Mouse (Mus musculus): ENCODE results near the gene Spns2. TPM values are rescaled to one million over a fixed set of nuclear protein-coding genes. Genes with fewer than 3 reads are reported as not detected.
A peak's percentile ranks its signal among the peaks of the same experiment; 100 is the strongest.
"Not testable (repeated sequence)": the region's sequence is repeated elsewhere in the genome, so short reads cannot be mapped to it uniquely, and the experiment has no call there.

Gene Spns2
- polyA plus RNA-seq, 1 experiment from 2014 or later = 11.1 TPM

GRCm38 (mm10) chr11:72434963-72435693, 54.6 kb downstream of the Spns2 start, which contains the start of gene Ggt6:
Ggt6 (plus strand) TSS chr11:72435526.
- TF ChIP-seq CTCF (IDR thresholded peaks at IDR 0.05) (peak; percentile 17; the same call in 1 of the 2 replicates), EP300 (IDR thresholded peaks at IDR 0.05) (no peak)
- H3K4me3 ChIP-seq (ENCODE audit: low read depth, low read length) = no peak within 1 kb of the TSS
- DNase-seq (ENCODE audit: low spot score) (peak; percentile 50), ATAC-seq (peak; percentile 41)
- H3K27me3 ChIP-seq (replicated peaks; ENCODE audit: insufficient read depth, low read length) = no peaks in the 10 kb centered on the region
- H3K9ac ChIP-seq (replicated peaks; ENCODE audit: low read depth) = no peak within 1 kb of the TSS
- no peaks in the 10 kb centered on the region for H3K36me3 ChIP-seq (ENCODE audit: insufficient read depth, low read length)
- H3K9me3 ChIP-seq (ENCODE audit: low read length) = no peaks in the 10 kb centered on the region
- no peak within 1 kb of the TSS for H3K27ac ChIP-seq (ENCODE audit: low read length)
- WGBS = 45% methylated on average over 11 of the region's 11 CpGs
- no peak within 1 kb of the TSS for H3K4me2 ChIP-seq (replicated peaks; ENCODE audit: low read depth, low read length)
- H3K4me1 ChIP-seq (ENCODE audit: insufficient read depth, low read depth, low read length) = peaks cover 9% of the 10 kb centered on the region; the same call in 1 of the 2 replicates

- not testable (repeated sequence) for H3K36me3 ChIP-seq (ENCODE audit: insufficient read depth, low read length); H3K9ac ChIP-seq (replicated peaks; ENCODE audit: low read depth); ATAC-seq; H3K4me1 ChIP-seq (ENCODE audit: insufficient read depth, low read depth, low read length); H3K27me3 ChIP-seq (replicated peaks; ENCODE audit: insufficient read depth, low read length); H3K4me3 ChIP-seq (ENCODE audit: low read depth, low read length); DNase-seq (ENCODE audit: low spot score); H3K9me3 ChIP-seq (ENCODE audit: low read length); H3K4me2 ChIP-seq (replicated peaks; ENCODE audit: low read depth, low read length); H3K27ac ChIP-seq (ENCODE audit: low read length)
- 68% methylated on average over 9 of the region's 9 CpGs for WGBS
These were observed 59.2 kb downstream of the Spns2 start for GRCm38 (mm10) chr11:72430311-72431068.

GRCm38 (mm10) chr11:72429288-72429690, 60.4 kb downstream of the Spns2 start:
- DNase-seq (ENCODE audit: low spot score) (peak; percentile 93), ATAC-seq (peak; percentile 85)
- no peak overlapping the region for H3K27ac ChIP-seq (ENCODE audit: low read length)
- H3K9ac ChIP-seq (replicated peaks; ENCODE audit: low read depth) = no peak overlapping the region
- no peaks in the 10 kb centered on the region for H3K27me3 ChIP-seq (replicated peaks; ENCODE audit: insufficient read depth, low read length)
- no peaks in the 10 kb centered on the region for H3K4me1 ChIP-seq (ENCODE audit: insufficient read depth, low read depth, low read length)
- H3K9me3 ChIP-seq (ENCODE audit: low read length) = no peaks in the 10 kb centered on the region
- TF ChIP-seq EP300 (IDR thresholded peaks at IDR 0.05) (no peak), CTCF (IDR thresholded peaks at IDR 0.05) (peak; percentile 97)
- 40% methylated on average over 7 of the region's 7 CpGs for WGBS
- H3K4me2 ChIP-seq (replicated peaks; ENCODE audit: low read depth, low read length) = peak overlapping the region; percentile 40; the same call in 1 of the 2 replicates
- H3K4me3 ChIP-seq (ENCODE audit: low read depth, low read length) = no peak overlapping the region
- no peaks in the 10 kb centered on the region for H3K36me3 ChIP-seq (ENCODE audit: insufficient read depth, low read length)

- H3K4me1 ChIP-seq (ENCODE audit: insufficient read depth, low read depth, low read length) = no peaks in the 10 kb centered on the region
- H3K9ac ChIP-seq (replicated peaks; ENCODE audit: low read depth) = no peak overlapping the region
- H3K4me3 ChIP-seq (ENCODE audit: low read depth, low read length) = no peak overlapping the region
- H3K9me3 ChIP-seq (ENCODE audit: low read length) = no peaks in the 10 kb centered on the region
- peak; percentile 88 for ATAC-seq
- peak; percentile 90 for DNase-seq (ENCODE audit: low spot score)
- no peak for TF ChIP-seq EP300 (IDR thresholded peaks at IDR 0.05)
- TF ChIP-seq CTCF (IDR thresholded peaks at IDR 0.05) = peak; percentile 76
- no peaks in the 10 kb centered on the region for H3K36me3 ChIP-seq (ENCODE audit: insufficient read depth, low read length)
- no peaks in the 10 kb centered on the region for H3K27me3 ChIP-seq (replicated peaks; ENCODE audit: insufficient read depth, low read length)
- no peak overlapping the region; the same call in 1 of the 2 replicates for H3K4me2 ChIP-seq (replicated peaks; ENCODE audit: low read depth, low read length)
- no peak overlapping the region for H3K27ac ChIP-seq (ENCODE audit: low read length)
- 0% methylated on average over 5 of the region's 5 CpGs for WGBS
These were observed 61.0 kb downstream of the Spns2 start for GRCm38 (mm10) chr11:72428694-72429093.

- TF ChIP-seq CTCF (IDR thresholded peaks at IDR 0.05) (peak; percentile 59), EP300 (IDR thresholded peaks at IDR 0.05) (no peak)
- ATAC-seq (no peak), DNase-seq (ENCODE audit: low spot score) (no peak)
- Histone ChIP-seq H3K4me3 (ENCODE audit: low read depth, low read length) (no peak overlapping the region), H3K4me1 (ENCODE audit: insufficient read depth, low read depth, low read length) (no peaks in the 10 kb centered on the region), H3K27ac (ENCODE audit: low read length) (no peak overlapping the region), H3K27me3 (replicated peaks; ENCODE audit: insufficient read depth, low read length) (no peaks in the 10 kb centered on the region), H3K9ac (replicated peaks; ENCODE audit: low read depth) (no peak overlapping the region), H3K4me2 (replicated peaks; ENCODE audit: low read depth, low read length) (no peak overlapping the region), H3K36me3 (ENCODE audit: insufficient read depth, low read length) (no peaks in the 10 kb centered on the region), H3K9me3 (ENCODE audit: low read length) (no peaks in the 10 kb centered on the region)
These were observed 62.8 kb downstream of the Spns2 start for GRCm38 (mm10) chr11:72426884-72427283.

GRCm38 (mm10) chr11:72425201-72425600, 64.5 kb downstream of the Spns2 start:
- Histone ChIP-seq H3K4me1 (ENCODE audit: insufficient read depth, low read depth, low read length) (no peaks in the 10 kb centered on the region), H3K4me2 (replicated peaks; ENCODE audit: low read depth, low read length) (no peak overlapping the region), H3K9me3 (ENCODE audit: low read length) (no peaks in the 10 kb centered on the region), H3K9ac (replicated peaks; ENCODE audit: low read depth) (no peak overlapping the region), H3K36me3 (ENCODE audit: insufficient read depth, low read length) (no peaks in the 10 kb centered on the region), H3K27me3 (replicated peaks; ENCODE audit: insufficient read depth, low read length) (no peaks in the 10 kb centered on the region), H3K4me3 (ENCODE audit: low read depth, low read length) (no peak overlapping the region), H3K27ac (ENCODE audit: low read length) (no peak overlapping the region)
- TF ChIP-seq CTCF (IDR thresholded peaks at IDR 0.05) (no peak), EP300 (IDR thresholded peaks at IDR 0.05) (no peak)
- DNase-seq (ENCODE audit: low spot score) (no peak), ATAC-seq (no peak)

All from lung, postnatal 0 days (tissue).